Mouse (Mus musculus) thymus, postnatal 0 days (tissue): Measurements from ENCODE around the gene Mogat1. TPM values are rescaled to one million over a fixed set of nuclear protein-coding genes. Genes with fewer than 3 reads are reported as not detected.
A peak's percentile ranks its signal among the peaks of the same experiment; 100 is the strongest.
"Not testable (repeated sequence)": the region's sequence is repeated elsewhere in the genome, so short reads cannot be mapped to it uniquely, and the experiment has no call there.

Experiments
- DNase-seq: peaks from one replicate; pipeline ENCODE4 v3.0.0-alpha.2; 2015; ENCODE audit warnings: low spot score
- polyA plus RNA-seq: library from polyadenylated mRNA; unstranded; fragments of >200 nt; fragmentation: Nextera tagmentation; extraction: Ambion mirVana; gene quantifications from 2 replicates; pipeline ENCODE4 v1.2.1, GENCODE M21; 2015

Mogat1 gene
- polyA plus RNA-seq: 0.39 and 0.90 TPM in 2 replicates

- DNase-seq: no peak
Observed at GRCm38 (mm10) chr1:78510862-78511261, at the start of gene Mogat1. TSS of gene Mogat1 (plus strand) at chr1:78510991.

GRCm38 (mm10) chr1:78472441-78472840, 38.4 kb upstream of the Mogat1 start:
- DNase-seq: no peak

- DNase-seq: no peak
Observed at GRCm38 (mm10) chr1:78483430-78483829, 27.4 kb upstream of the Mogat1 start.

GRCm38 (mm10) chr1:78484361-78484760, 26.4 kb upstream of the Mogat1 start:
- no peak for DNase-seq

GRCm38 (mm10) chr1:78488427-78488751, 22.4 kb upstream of the Mogat1 start:
- no peak for DNase-seq

- DNase-seq: peak; percentile 92
Observed at GRCm38 (mm10) chr1:78488752-78489492, 21.9 kb upstream of the Mogat1 start, which contains the start of gene Farsb. TSS of gene Farsb (minus strand) at chr1:78488897.

GRCm38 (mm10) chr1:78490143-78490542, 20.6 kb upstream of the Mogat1 start:
- no peak for DNase-seq

- no peak for DNase-seq
Observed at GRCm38 (mm10) chr1:78501036-78501435, 9.8 kb upstream of the Mogat1 start.

GRCm38 (mm10) chr1:78501856-78502255, 8.9 kb upstream of the Mogat1 start:
- not testable (repeated sequence) for DNase-seq

GRCm38 (mm10) chr1:78502527-78502926, 8.3 kb upstream of the Mogat1 start:
- no peak for DNase-seq

- no peak for DNase-seq
Observed at GRCm38 (mm10) chr1:78507137-78507536, 3.7 kb upstream of the Mogat1 start.

GRCm38 (mm10) chr1:78511621-78512160, 900 bp downstream of the Mogat1 start, which contains the start of gene BC035947:
TSS of gene BC035947 (minus strand) at chr1:78512158.
- DNase-seq: no peak

- DNase-seq: no peak
Observed at GRCm38 (mm10) chr1:78512756-78513155, 2.0 kb downstream of the Mogat1 start.

- no peak for DNase-seq
Observed at GRCm38 (mm10) chr1:78518907-78519306, 8.1 kb downstream of the Mogat1 start.

- peak; percentile 82 for DNase-seq
Observed at GRCm38 (mm10) chr1:78525189-78525886, 14.5 kb downstream of the Mogat1 start.

- no peak for DNase-seq
Observed at GRCm38 (mm10) chr1:78528356-78528755, 17.6 kb downstream of the Mogat1 start.

GRCm38 (mm10) chr1:78529011-78529410, 18.2 kb downstream of the Mogat1 start:
- DNase-seq: no peak

GRCm38 (mm10) chr1:78530500-78531215, 19.9 kb downstream of the Mogat1 start:
- no peak for DNase-seq

- DNase-seq: no peak
Observed at GRCm38 (mm10) chr1:78532184-78532800, 21.5 kb downstream of the Mogat1 start.

- DNase-seq: no peak
Observed at GRCm38 (mm10) chr1:78534428-78535150, 23.8 kb downstream of the Mogat1 start.
